In genomic region chr8:61921454-61922054, GRCm38 (mm10) we compare ENCODE assay signal across 26 mouse cellular contexts. TPM values are rescaled to one million over a fixed set of nuclear protein-coding genes. Genes with fewer than 3 reads are reported as not detected.
DNase-seq lines count a peak whose midpoint lies in the region; ATAC-seq and TF ChIP-seq lines count a peak whose summit lies in the region.
"Had no signal": no experiment of that assay in that cellular context is flagged by ENCODE, and none has a peak within 500 bp of the region (broad histone marks: within the 10 kb centered on the region; RNA-seq: fewer than 3 reads in every experiment).

No protein-coding gene starts in this region.

- no peak for TF ChIP-seq CTCF in heart, adult 2 months (IDR thresholded peaks at IDR 0.05)
- TF ChIP-seq CTCF in thymus, adult 2 months (IDR thresholded peaks at IDR 0.05; ENCODE audit: borderline replicate concordance, control insufficient read depth, extremely low read depth, insufficient read depth, low read length, poor library complexity) = no peak

- intact Hi-C loops in heart, adult 2 months (cut with DNase I) = no loop called here
- intact Hi-C loops in heart, postnatal 25 days (cut with DNase I) = no loop called here

- H3K36me3 ChIP-seq in heart, adult 2 months (ENCODE audit: control insufficient read depth, insufficient read depth, low read length) = peaks cover 1% of the 10 kb centered on the region
- H3K36me3 ChIP-seq in heart, embryonic 11.5 days (ENCODE audit: control insufficient read depth, insufficient read depth, low read length) = no peaks in the 10 kb centered on the region
- no peaks in the 10 kb centered on the region for H3K36me3 ChIP-seq in heart, embryonic 16.5 days (ENCODE audit: control insufficient read depth, insufficient read depth)
- H3K36me3 ChIP-seq in thymus, adult 2 months (ENCODE audit: control insufficient read depth, insufficient read depth, low read length) = no peaks in the 10 kb centered on the region
- H3K36me3 ChIP-seq in kidney, embryonic 16.5 days (ENCODE audit: insufficient read depth, low read length) = no peaks in the 10 kb centered on the region
- H3K36me3 ChIP-seq: embryonic facial prominence, embryonic 12.5 days; forebrain, embryonic 12.5 days; G1E; hindbrain, embryonic 12.5 days; kidney, embryonic 15.5 days; midbrain, embryonic 12.5 days had no signal

- peak in 1 of 2 experiments; percentile 49 for DNase-seq in heart, adult 2 months
- no peak for DNase-seq in heart, postnatal 25 days (ENCODE audit: low spot score)
- no peak for DNase-seq in thymus, adult 2 months
- DNase-seq in spleen, postnatal 36 days (ENCODE audit: low spot score in 2 of 2) = no peak
- DNase-seq: adrenal gland, adult 2 months; B cell, adult 2 months; cerebellum, adult 11 months; cerebellum, postnatal 14 days; kidney, postnatal 4 days; liver, postnatal 0 days; lung, postnatal 10 days; thymus, postnatal 14 days had no signal

- no peaks in the 10 kb centered on the region for H3K27me3 ChIP-seq in heart, adult 2 months (ENCODE audit: control insufficient read depth, insufficient read depth, low read length)
- H3K27me3 ChIP-seq in heart, embryonic 11.5 days (ENCODE audit: control insufficient read depth, insufficient read depth, low read length) = no peaks in the 10 kb centered on the region
- H3K27me3 ChIP-seq in heart, embryonic 16.5 days (ENCODE audit: control insufficient read depth, insufficient read depth, low read length) = no peaks in the 10 kb centered on the region
- H3K27me3 ChIP-seq in thymus, adult 2 months (ENCODE audit: control insufficient read depth, insufficient read depth, low read length) = no peaks in the 10 kb centered on the region
- H3K27me3 ChIP-seq in kidney, embryonic 16.5 days (ENCODE audit: insufficient read depth, low read length) = no peaks in the 10 kb centered on the region
- H3K27me3 ChIP-seq: CH12.LX; embryonic facial prominence, embryonic 12.5 days; forebrain, embryonic 12.5 days; hindbrain, embryonic 12.5 days; kidney, embryonic 15.5 days; midbrain, embryonic 12.5 days had no signal

- TF ChIP-seq POLR2A in heart, adult 2 months (IDR thresholded peaks at IDR 0.05; ENCODE audit: insufficient read depth, low read depth, low read length) = 0 out of 2 replicates have a peak, but pooled peaks have one; percentile 21
- TF ChIP-seq POLR2A in thymus, adult 2 months (IDR thresholded peaks at IDR 0.05; ENCODE audit: control insufficient read depth, extremely low read depth, insufficient read depth, low read length, poor library complexity) = no peak

- no peak for ATAC-seq in heart, embryonic 11.5 days (replicated peaks; ENCODE audit: insufficient number of reproducible peaks, low FRiP score, low TSS enrichment)
- ATAC-seq in heart, embryonic 16.5 days (replicated peaks; ENCODE audit: extremely low read depth, insufficient read depth, low FRiP score) = peak; percentile 74
- ATAC-seq in kidney, embryonic 16.5 days (ENCODE audit: low FRiP score, low TSS enrichment) = no peak
- ATAC-seq: intestine, postnatal 0 days; liver, postnatal 0 days had no signal

- no peak for TF ChIP-seq EP300 in heart, adult 2 months (IDR thresholded peaks at IDR 0.05; ENCODE audit: insufficient read depth, low read depth, low read length)

- no peaks in the 10 kb centered on the region; the same call in 1 of the 2 replicates for H3K4me1 ChIP-seq in heart, adult 2 months (ENCODE audit: control insufficient read depth, insufficient read depth, low read length)
- H3K4me1 ChIP-seq in heart, embryonic 11.5 days (ENCODE audit: control insufficient read depth, insufficient read depth, low read length) = peaks cover 16% of the 10 kb centered on the region
- peaks cover 30% of the 10 kb centered on the region for H3K4me1 ChIP-seq in heart, embryonic 16.5 days (ENCODE audit: control insufficient read depth, insufficient read depth, low read length)
- no peaks in the 10 kb centered on the region for H3K4me1 ChIP-seq in thymus, adult 2 months (replicated peaks; ENCODE audit: control insufficient read depth, insufficient read depth, low read length)
- no peaks in the 10 kb centered on the region for H3K4me1 ChIP-seq in kidney, embryonic 16.5 days (ENCODE audit: insufficient read depth, low read length)
- H3K4me1 ChIP-seq: embryonic facial prominence, embryonic 12.5 days; forebrain, embryonic 12.5 days; hindbrain, embryonic 12.5 days; kidney, embryonic 15.5 days; midbrain, embryonic 12.5 days had no signal

- 43% methylated on average over 10 of the region's 10 CpGs for WGBS in heart, adult 2 months
- WGBS in heart, embryonic 11.5 days (ENCODE audit: insufficient replicate concordance) = 42% methylated on average over 10 of the region's 10 CpGs
- 40% methylated on average over 10 of the region's 10 CpGs for WGBS in heart, embryonic 16.5 days
- 97% methylated on average over 10 of the region's 10 CpGs for WGBS in thymus, adult 2 months
- WGBS in kidney, embryonic 16.5 days = 81% methylated on average over 10 of the region's 10 CpGs

- H3K9me3 ChIP-seq in heart, embryonic 11.5 days (replicated peaks; ENCODE audit: control insufficient read depth, low read length) = no peaks in the 10 kb centered on the region
- no peaks in the 10 kb centered on the region for H3K9me3 ChIP-seq in heart, embryonic 16.5 days (replicated peaks; ENCODE audit: control insufficient read depth, low read length)
- H3K9me3 ChIP-seq in kidney, embryonic 16.5 days (ENCODE audit: low read length) = no peaks in the 10 kb centered on the region
- H3K9me3 ChIP-seq: embryonic facial prominence, embryonic 12.5 days; forebrain, embryonic 12.5 days; G1E; hindbrain, embryonic 12.5 days; kidney, embryonic 15.5 days; midbrain, embryonic 12.5 days had no signal

- 0 out of 2 replicates have a peak overlapping the region, but pooled peaks have one; percentile 44 for H3K9ac ChIP-seq in heart, adult 2 months (ENCODE audit: low read depth, low read length)
- 0 out of 2 replicates have a peak overlapping the region, but pooled peaks have one; percentile 22 for H3K9ac ChIP-seq in heart, embryonic 11.5 days (ENCODE audit: low read depth, low read length)
- H3K9ac ChIP-seq in heart, embryonic 16.5 days (ENCODE audit: low read length) = no peak overlapping the region
- H3K9ac ChIP-seq in kidney, embryonic 16.5 days (replicated peaks; ENCODE audit: low read length) = no peak overlapping the region
- H3K9ac ChIP-seq: embryonic facial prominence, embryonic 12.5 days; forebrain, embryonic 12.5 days; hindbrain, embryonic 12.5 days; kidney, embryonic 15.5 days; liver, postnatal 0 days; midbrain, embryonic 12.5 days had no signal

- no peaks in the 10 kb centered on the region for H3K79me2 ChIP-seq in heart, adult 2 months (replicated peaks; ENCODE audit: control insufficient read depth, insufficient read depth, low read length)

- H3K4me2 ChIP-seq in heart, embryonic 11.5 days = peak overlapping the region; percentile 32; the same call in 1 of the 2 replicates
- H3K4me2 ChIP-seq in heart, embryonic 16.5 days (ENCODE audit: low read depth, low read length) = peak overlapping the region; percentile 31
- H3K4me2 ChIP-seq in kidney, embryonic 16.5 days (replicated peaks; ENCODE audit: low read depth, low read length) = no peak overlapping the region
- H3K4me2 ChIP-seq: embryonic facial prominence, embryonic 12.5 days; forebrain, embryonic 12.5 days; hindbrain, embryonic 12.5 days; kidney, embryonic 15.5 days; liver, embryonic 11.5 days; midbrain, embryonic 12.5 days had no signal

- peak overlapping the region; percentile 70 for H3K27ac ChIP-seq in heart, adult 2 months
- H3K27ac ChIP-seq in heart, embryonic 11.5 days (ENCODE audit: low read depth, low read length) = peak overlapping the region; percentile 90
- peak overlapping the region; percentile 90 for H3K27ac ChIP-seq in heart, embryonic 16.5 days (ENCODE audit: low read length)
- no peak overlapping the region for H3K27ac ChIP-seq in thymus, adult 2 months (ENCODE audit: control insufficient read depth, insufficient read depth, low read length)
- no peak overlapping the region for H3K27ac ChIP-seq in kidney, embryonic 16.5 days (ENCODE audit: low read length)
- H3K27ac ChIP-seq: embryonic facial prominence, embryonic 12.5 days; forebrain, embryonic 12.5 days; hindbrain, embryonic 12.5 days; kidney, embryonic 15.5 days; midbrain, embryonic 12.5 days had no signal

- H3K4me3 ChIP-seq in heart, adult 2 months = no peak overlapping the region
- no peak overlapping the region for H3K4me3 ChIP-seq in heart, embryonic 11.5 days (ENCODE audit: low read depth, low read length)
- no peak overlapping the region for H3K4me3 ChIP-seq in heart, embryonic 16.5 days (ENCODE audit: low read length)
- H3K4me3 ChIP-seq in thymus, adult 2 months (ENCODE audit: control insufficient read depth, insufficient read depth, low read length) = no peak overlapping the region
- no peak overlapping the region for H3K4me3 ChIP-seq in kidney, embryonic 16.5 days (ENCODE audit: low read length)
- H3K4me3 ChIP-seq: embryonic facial prominence, embryonic 12.5 days; erythroblast, embryonic 14.5 days; forebrain, embryonic 12.5 days; hindbrain, embryonic 12.5 days; kidney, embryonic 15.5 days; midbrain, embryonic 12.5 days had no signal

RNA-seq across cellular contexts. Expression of gene Ddx60, which starts 6.3 kb away (rescaled TPM):
- total RNA-seq in heart, adult 2 months (2021) = 1 to 10 TPM; 1.1 to 1.7 TPM
- 0.53 and 1.2 TPM in 2 replicates for polyA plus RNA-seq in heart, adult 2 months (2012; rRNA removed)
- 1 to 10 TPM; 1.3 to 2.1 TPM for total RNA-seq in heart, postnatal 25 days (2021)
- 1.7 TPM in 2 replicates for polyA plus RNA-seq in heart, embryonic 11.5 days (2014; fragmentation: Nextera tagmentation; extraction: Ambion mirVana)
- polyA plus RNA-seq in heart, embryonic 16.5 days (2015; fragmentation: Nextera tagmentation; extraction: Ambion mirVana) = 2.7 and 3.2 TPM in 2 replicates
- polyA plus RNA-seq in thymus, adult 2 months (2012; rRNA removed) = 1.8 and 2.3 TPM in 2 replicates
- 0.40 and 0.44 TPM in 2 replicates for polyA plus RNA-seq in kidney, embryonic 16.5 days (2015; fragmentation: Nextera tagmentation; extraction: Ambion mirVana)
- polyA plus RNA-seq: erythroblast, embryonic 14.5 days; G1E had no signal

RNA-seq across cellular contexts. Expression of gene Palld, which starts 19.1 kb away (rescaled TPM):
- total RNA-seq in heart, adult 2 months (2021) = 100 to 1,000 TPM; 169 to 188 TPM
- 60.3 and 70.8 TPM in 2 replicates for polyA plus RNA-seq in heart, adult 2 months (2012; rRNA removed)
- 100 to 1,000 TPM; 228 to 233 TPM for total RNA-seq in heart, postnatal 25 days (2021)
- polyA plus RNA-seq in heart, embryonic 11.5 days (2014; fragmentation: Nextera tagmentation; extraction: Ambion mirVana) = 157 and 186 TPM in 2 replicates
- polyA plus RNA-seq in heart, embryonic 16.5 days (2015; fragmentation: Nextera tagmentation; extraction: Ambion mirVana) = 189 and 190 TPM in 2 replicates
- 10.6 and 12.1 TPM in 2 replicates for polyA plus RNA-seq in thymus, adult 2 months (2012; rRNA removed)
- 71.8 and 75.2 TPM in 2 replicates for polyA plus RNA-seq in kidney, embryonic 16.5 days (2015; fragmentation: Nextera tagmentation; extraction: Ambion mirVana)
- total RNA-seq: monocyte, adult 5-6 weeks had no signal
- polyA plus RNA-seq: G1E had no signal

Comparison
In these comparisons a context has a peak if more than half of its experiments do, and no peak if none do; other contexts are left out.
1. H3K9ac ChIP-seq: peak in heart, adult 2 months (single experiment) and heart, embryonic 11.5 days (single experiment); none in heart, embryonic 16.5 days (single experiment) and kidney, embryonic 16.5 days (single experiment).
2. H3K27ac ChIP-seq: peak in heart, adult 2 months (single experiment), heart, embryonic 11.5 days (single experiment) and heart, embryonic 16.5 days (single experiment); none in thymus, adult 2 months (single experiment) and kidney, embryonic 16.5 days (single experiment).